In genomic region chr10:59511427-59511963, GRCm38 (mm10) we compare ENCODE assay signal across 12 mouse cellular contexts.
DNase-seq lines count a peak whose midpoint lies in the region; ATAC-seq and TF ChIP-seq lines count a peak whose summit lies in the region.
"Had no signal": no experiment of that assay in that cellular context is flagged by ENCODE, and none has a peak within 500 bp of the region (broad histone marks: within the 10 kb centered on the region; RNA-seq: fewer than 3 reads in every experiment).

No protein-coding gene starts in this region.

- H3K4me1 ChIP-seq in heart, embryonic 16.5 days (ENCODE audit: control insufficient read depth, insufficient read depth, low read length), result peaks cover 20% of the 10 kb centered on the region
- H3K4me1 ChIP-seq in heart, adult 2 months (ENCODE audit: control insufficient read depth, insufficient read depth, low read length), result peaks cover 1% of the 10 kb centered on the region; the same call in 1 of the 2 replicates
- H3K4me1 ChIP-seq in midbrain, embryonic 14.5 days (ENCODE audit: control insufficient read depth, insufficient read depth, low read length), result 0 out of 2 replicates have a peak, but pooled peaks cover 6% of the 10 kb centered on the region
- peaks cover 26% of the 10 kb centered on the region for H3K4me1 ChIP-seq in midbrain, embryonic 10.5 days
- peaks cover 17% of the 10 kb centered on the region for H3K4me1 ChIP-seq in limb, embryonic 11.5 days (ENCODE audit: control insufficient read depth, insufficient read depth, low read length)
- peaks cover 21% of the 10 kb centered on the region for H3K4me1 ChIP-seq in forebrain, embryonic 12.5 days

- no peak for TF ChIP-seq EP300 in heart, adult 2 months (IDR thresholded peaks at IDR 0.05; ENCODE audit: insufficient read depth, low read depth, low read length)

- no peak for TF ChIP-seq CTCF in heart, adult 2 months (IDR thresholded peaks at IDR 0.05)

- H3K4me2 ChIP-seq in heart, embryonic 16.5 days (ENCODE audit: low read depth, low read length), result peak overlapping the region; percentile 22
- H3K4me2 ChIP-seq in midbrain, embryonic 14.5 days (ENCODE audit: low read length), result no peak overlapping the region
- peak overlapping the region; percentile 21; the same call in 1 of the 2 replicates for H3K4me2 ChIP-seq in limb, embryonic 11.5 days (ENCODE audit: low read depth, severe bottlenecking)
- H3K4me2 ChIP-seq in forebrain, embryonic 12.5 days, result no peak overlapping the region
- H3K4me2 ChIP-seq: intestine, embryonic 15.5 days; midbrain, embryonic 12.5 days had no signal

- no peak for TF ChIP-seq POLR2A in heart, adult 2 months (IDR thresholded peaks at IDR 0.05; ENCODE audit: insufficient read depth, low read depth, low read length)

- no peak overlapping the region for H3K9ac ChIP-seq in heart, embryonic 16.5 days (ENCODE audit: low read length)
- no peak overlapping the region for H3K9ac ChIP-seq in heart, adult 2 months (ENCODE audit: low read depth, low read length)
- no peak overlapping the region for H3K9ac ChIP-seq in midbrain, embryonic 14.5 days (replicated peaks; ENCODE audit: low read length)
- H3K9ac ChIP-seq in limb, embryonic 11.5 days (ENCODE audit: low read length), result no peak overlapping the region
- H3K9ac ChIP-seq in forebrain, embryonic 12.5 days, result no peak overlapping the region
- H3K9ac ChIP-seq: intestine, embryonic 15.5 days; midbrain, embryonic 12.5 days had no signal

- intact Hi-C loops in heart, adult 2 months (cut with DNase I), result no loop called here
- intact Hi-C loops in left cerebral cortex, postnatal 4 days (cut with DNase I), result no loop called here

- DNase-seq in heart, adult 2 months, result no peak
- DNase-seq in midbrain, embryonic 14.5 days, result peak; percentile 36
- no peak for DNase-seq in midbrain, embryonic 10.5 days (ENCODE audit: low spot score)
- DNase-seq in limb, embryonic 11.5 days (ENCODE audit: low spot score), result peak; percentile 69
- no peak for DNase-seq in left cerebral cortex, postnatal 4 days
- DNase-seq in retina, embryonic 14.5 days (ENCODE audit: low spot score), result no peak
- DNase-seq: right cerebral cortex, postnatal 14 days had no signal

- ATAC-seq in heart, embryonic 16.5 days (replicated peaks; ENCODE audit: extremely low read depth, insufficient read depth, low FRiP score), result no peak
- no peak for ATAC-seq in midbrain, embryonic 14.5 days (ENCODE audit: low FRiP score, low TSS enrichment)
- ATAC-seq in limb, embryonic 11.5 days (ENCODE audit: insufficient number of reproducible peaks, low FRiP score, low TSS enrichment, low read depth), result peak; percentile 52
- ATAC-seq in forebrain, embryonic 12.5 days (ENCODE audit: low FRiP score), result no peak
- ATAC-seq: intestine, embryonic 15.5 days had no signal

- no peaks in the 10 kb centered on the region for H3K9me3 ChIP-seq in heart, embryonic 16.5 days (replicated peaks; ENCODE audit: control insufficient read depth, low read length)
- no peaks in the 10 kb centered on the region for H3K9me3 ChIP-seq in midbrain, embryonic 14.5 days (ENCODE audit: control insufficient read depth, low read length)
- no peaks in the 10 kb centered on the region for H3K9me3 ChIP-seq in midbrain, embryonic 10.5 days (replicated peaks)
- 0 out of 2 replicates have a peak, but pooled peaks cover 2% of the 10 kb centered on the region for H3K9me3 ChIP-seq in limb, embryonic 11.5 days (ENCODE audit: control insufficient read depth, low read length)
- no peaks in the 10 kb centered on the region for H3K9me3 ChIP-seq in forebrain, embryonic 12.5 days
- H3K9me3 ChIP-seq: G1E; intestine, embryonic 15.5 days; midbrain, embryonic 12.5 days had no signal

- H3K27me3 ChIP-seq in heart, embryonic 16.5 days (ENCODE audit: control insufficient read depth, insufficient read depth, low read length), result no peaks in the 10 kb centered on the region
- no peaks in the 10 kb centered on the region for H3K27me3 ChIP-seq in heart, adult 2 months (ENCODE audit: control insufficient read depth, insufficient read depth, low read length)
- no peaks in the 10 kb centered on the region for H3K27me3 ChIP-seq in midbrain, embryonic 14.5 days (ENCODE audit: control insufficient read depth, insufficient read depth, low read length)
- no peaks in the 10 kb centered on the region for H3K27me3 ChIP-seq in midbrain, embryonic 10.5 days (ENCODE audit: low read depth, poor library complexity, severe bottlenecking)
- no peaks in the 10 kb centered on the region for H3K27me3 ChIP-seq in limb, embryonic 11.5 days (ENCODE audit: control insufficient read depth, insufficient read depth, low read length)
- H3K27me3 ChIP-seq in forebrain, embryonic 12.5 days, result no peaks in the 10 kb centered on the region
- H3K27me3 ChIP-seq: intestine, embryonic 15.5 days; midbrain, embryonic 12.5 days had no signal

- peak overlapping the region; percentile 6; the same call in 1 of the 2 replicates for H3K27ac ChIP-seq in heart, embryonic 16.5 days (ENCODE audit: low read length)
- H3K27ac ChIP-seq in heart, adult 2 months, result no peak overlapping the region
- no peak overlapping the region for H3K27ac ChIP-seq in midbrain, embryonic 14.5 days (replicated peaks; ENCODE audit: low read depth, low read length)
- H3K27ac ChIP-seq in midbrain, embryonic 10.5 days (replicated peaks), result no peak overlapping the region
- no peak overlapping the region; the same call in 1 of the 2 replicates for H3K27ac ChIP-seq in limb, embryonic 11.5 days (replicated peaks; ENCODE audit: low read depth, low read length)
- no peak overlapping the region for H3K27ac ChIP-seq in forebrain, embryonic 12.5 days
- H3K27ac ChIP-seq: intestine, embryonic 15.5 days; midbrain, embryonic 12.5 days had no signal

- H3K79me2 ChIP-seq in heart, adult 2 months (replicated peaks; ENCODE audit: control insufficient read depth, insufficient read depth, low read length), result no peaks in the 10 kb centered on the region

- no peak overlapping the region for H3K4me3 ChIP-seq in heart, embryonic 16.5 days (ENCODE audit: low read length)
- H3K4me3 ChIP-seq in heart, adult 2 months, result no peak overlapping the region
- H3K4me3 ChIP-seq in midbrain, embryonic 14.5 days (replicated peaks; ENCODE audit: low read depth, low read length), result no peak overlapping the region
- no peak overlapping the region for H3K4me3 ChIP-seq in midbrain, embryonic 10.5 days
- H3K4me3 ChIP-seq in limb, embryonic 11.5 days (ENCODE audit: low read depth, low read length), result no peak overlapping the region
- H3K4me3 ChIP-seq in forebrain, embryonic 12.5 days (replicated peaks), result no peak overlapping the region
- H3K4me3 ChIP-seq: intestine, embryonic 15.5 days; midbrain, embryonic 12.5 days had no signal

- WGBS in heart, embryonic 16.5 days, result 39% methylated on average over 14 of the region's 14 CpGs
- 54% methylated on average over 14 of the region's 14 CpGs for WGBS in heart, adult 2 months
- 54% methylated on average over 14 of the region's 14 CpGs for WGBS in midbrain, embryonic 14.5 days
- 72% methylated on average over 14 of the region's 14 CpGs for WGBS in midbrain, embryonic 10.5 days
- 10% methylated on average over 14 of the region's 14 CpGs for WGBS in limb, embryonic 11.5 days
- 45% methylated on average over 14 of the region's 14 CpGs for WGBS in forebrain, embryonic 12.5 days

- no peaks in the 10 kb centered on the region for H3K36me3 ChIP-seq in heart, embryonic 16.5 days (ENCODE audit: control insufficient read depth, insufficient read depth)
- H3K36me3 ChIP-seq in heart, adult 2 months (ENCODE audit: control insufficient read depth, insufficient read depth, low read length), result no peaks in the 10 kb centered on the region
- H3K36me3 ChIP-seq in midbrain, embryonic 14.5 days (ENCODE audit: control insufficient read depth, insufficient read depth, low read length), result no peaks in the 10 kb centered on the region
- no peaks in the 10 kb centered on the region for H3K36me3 ChIP-seq in midbrain, embryonic 10.5 days
- no peaks in the 10 kb centered on the region for H3K36me3 ChIP-seq in limb, embryonic 11.5 days (ENCODE audit: control insufficient read depth, insufficient read depth, low read length)
- H3K36me3 ChIP-seq in forebrain, embryonic 12.5 days (replicated peaks), result no peaks in the 10 kb centered on the region
- H3K36me3 ChIP-seq: intestine, embryonic 15.5 days; midbrain, embryonic 12.5 days had no signal

Comparison
In these comparisons a context has a peak if more than half of its experiments do, and no peak if none do; other contexts are left out.
1. DNase-seq: peak in midbrain, embryonic 14.5 days (single experiment) and limb, embryonic 11.5 days (single experiment); none in heart, adult 2 months (0 of 2), midbrain, embryonic 10.5 days (single experiment), left cerebral cortex, postnatal 4 days (single experiment) and retina, embryonic 14.5 days (single experiment).
2. H3K4me2 ChIP-seq: peak in heart, embryonic 16.5 days (single experiment) and limb, embryonic 11.5 days (single experiment); none in midbrain, embryonic 14.5 days (single experiment) and forebrain, embryonic 12.5 days (single experiment).